Mouse (Mus musculus): ENCODE data around the gene Ctnnd1. TPM values are rescaled to one million over a fixed set of nuclear protein-coding genes. Genes with fewer than 3 reads are reported as not detected.
"Not testable (repeated sequence)": the region's sequence is repeated elsewhere in the genome, so short reads cannot be mapped to it uniquely, and the experiment has no call there.

Gene Ctnnd1
- total RNA-seq (2017), result 24.5 and 32.2 TPM in 2 replicates

DNA sequence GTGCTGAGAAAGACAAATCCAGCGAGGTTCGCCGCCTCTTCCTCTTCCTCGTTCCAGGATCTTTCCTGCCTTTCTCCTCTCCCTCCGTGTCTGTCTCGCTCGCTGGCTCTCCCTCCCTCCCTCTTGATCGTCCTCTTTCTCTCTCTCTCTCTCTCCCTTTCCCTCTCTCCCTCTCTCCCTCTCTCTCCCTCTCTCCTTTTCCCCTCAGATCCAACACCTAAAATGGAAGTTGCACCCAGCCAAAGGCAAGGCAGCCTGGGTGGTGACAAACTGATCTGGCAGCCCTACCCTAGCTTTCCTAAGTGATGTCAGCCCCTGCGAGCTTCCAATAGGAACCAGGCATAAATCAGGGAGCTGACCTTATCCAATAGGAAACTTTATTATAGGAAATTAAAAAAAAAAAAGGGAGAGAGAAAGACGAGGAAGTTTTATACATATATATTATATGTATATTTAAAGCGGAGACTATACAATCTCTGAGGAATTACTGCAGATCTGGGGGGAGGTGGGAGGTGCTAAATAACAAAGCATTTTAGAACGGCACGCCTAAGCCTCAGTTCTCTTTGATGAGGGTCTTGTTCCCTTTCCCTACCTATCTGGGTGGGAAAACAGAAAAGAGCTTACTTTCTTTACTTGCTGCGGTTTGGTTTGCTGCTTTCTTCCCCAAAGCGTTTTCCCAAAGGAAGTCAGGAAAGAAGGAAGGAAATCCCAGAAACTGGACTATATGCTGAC, at the start of gene Ctnnd1:
Gene Ctnnd1, minus strand, starts transcription at position 302 of the 732 bp plus-strand sequence.
- peak; percentile 89 to 94 for ATAC-seq (replicated peaks in 1 of 2; ENCODE audit: insufficient read depth in 1 of 2, low FRiP score in 2 of 2, low TSS enrichment in 1 of 2, low read depth in 1 of 2, poor library complexity in 2 of 2, severe bottlenecking in 2 of 2)

GRCm38 (mm10) chr2:84695007-84695695, 44.6 kb upstream of the Ctnnd1 start:
- ATAC-seq (replicated peaks in 1 of 2; ENCODE audit: insufficient read depth in 1 of 2, low FRiP score in 2 of 2, low TSS enrichment in 1 of 2, low read depth in 1 of 2, poor library complexity in 2 of 2, severe bottlenecking in 2 of 2), result no peak

DNA sequence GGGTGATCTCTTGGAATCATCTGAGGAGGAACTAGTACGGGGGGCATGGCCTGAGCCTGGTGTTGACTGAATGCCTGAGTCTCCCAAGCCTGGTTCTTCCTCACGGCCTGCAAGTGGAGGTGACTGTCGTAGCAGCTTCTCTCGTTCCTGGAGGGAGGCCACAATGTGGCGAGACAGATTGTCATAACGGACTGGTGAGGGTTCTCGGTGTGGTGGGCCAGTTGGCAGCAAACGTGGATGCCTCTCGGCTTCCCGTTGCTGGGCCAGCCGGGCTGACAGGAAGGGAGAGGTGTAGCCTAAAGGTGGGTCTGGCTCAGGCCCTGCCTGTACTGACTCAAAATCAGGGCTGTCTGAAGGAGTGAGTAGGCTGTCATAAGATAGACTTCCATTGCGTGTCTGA, 39.5 kb upstream of the Ctnnd1 start:
- no peak for ATAC-seq (replicated peaks in 1 of 2; ENCODE audit: insufficient read depth in 1 of 2, low FRiP score in 2 of 2, low TSS enrichment in 1 of 2, low read depth in 1 of 2, poor library complexity in 2 of 2, severe bottlenecking in 2 of 2)

DNA sequence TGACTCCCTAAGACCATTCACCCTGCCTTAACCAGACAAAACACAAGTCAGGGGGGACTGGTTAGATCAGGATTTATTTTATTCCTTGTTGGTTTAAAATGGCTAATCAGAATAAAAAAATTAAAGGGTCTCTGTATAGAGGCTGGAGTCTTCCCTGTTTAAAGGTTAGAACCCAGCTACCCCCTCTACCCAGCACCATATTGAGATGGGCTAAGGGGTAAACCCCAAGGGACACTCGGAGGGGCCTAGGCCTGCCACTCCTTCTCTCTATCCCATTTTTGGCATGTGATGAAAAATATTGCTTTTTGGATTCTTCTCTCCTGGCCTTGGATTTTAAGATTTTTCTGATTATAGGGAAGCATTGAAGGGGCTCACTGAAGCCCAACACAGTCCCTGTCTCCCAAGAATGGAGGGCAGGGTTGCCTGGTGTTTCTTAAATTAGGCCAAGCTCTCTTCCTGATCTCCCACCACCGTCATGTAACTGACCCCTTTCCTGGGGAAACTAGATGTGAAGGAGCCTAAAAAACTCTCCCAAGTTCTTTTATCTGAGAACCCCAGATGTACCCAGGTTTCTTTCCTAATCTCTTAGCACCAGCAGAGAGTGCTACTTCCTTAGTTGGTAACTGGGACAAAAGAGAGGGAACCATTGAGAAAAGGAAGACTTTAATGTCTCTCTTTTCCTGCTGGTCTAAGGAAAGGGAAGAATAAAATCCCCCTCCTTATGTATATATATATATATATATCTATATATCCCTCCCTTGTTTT, 37.7 kb upstream of the Ctnnd1 start:
- ATAC-seq (replicated peaks in 1 of 2; ENCODE audit: insufficient read depth in 1 of 2, low FRiP score in 2 of 2, low TSS enrichment in 1 of 2, low read depth in 1 of 2, poor library complexity in 2 of 2, severe bottlenecking in 2 of 2), result no peak

- no peak for ATAC-seq (replicated peaks in 1 of 2; ENCODE audit: insufficient read depth in 1 of 2, low FRiP score in 2 of 2, low TSS enrichment in 1 of 2, low read depth in 1 of 2, poor library complexity in 2 of 2, severe bottlenecking in 2 of 2)
Measured at GRCm38 (mm10) chr2:84682605-84683183, 32.1 kb upstream of the Ctnnd1 start.

DNA sequence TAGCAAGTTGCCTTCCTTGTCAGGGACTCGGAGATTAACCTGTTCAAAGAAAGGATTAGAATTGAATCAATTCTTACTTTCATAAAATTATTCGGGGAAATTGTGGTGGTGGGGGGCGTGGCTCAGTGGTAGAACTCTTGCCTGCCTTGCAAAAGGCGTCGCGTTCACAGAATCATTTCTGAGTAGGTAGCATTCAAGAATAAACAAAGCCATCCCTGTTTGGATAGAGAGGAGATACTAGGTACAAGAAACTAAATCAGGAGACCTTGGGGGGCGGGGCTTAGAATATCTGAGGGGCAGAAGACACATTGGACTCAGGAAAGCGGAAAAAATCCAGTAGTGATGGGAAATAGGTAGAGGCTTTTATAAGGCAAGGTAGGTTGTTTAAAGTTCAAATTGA, 28.5 kb upstream of the Ctnnd1 start, which contains the start of gene Tmx2:
Gene Tmx2, minus strand, starts transcription at position 125 of the 400 bp plus-strand sequence.
- ATAC-seq (replicated peaks in 1 of 2; ENCODE audit: insufficient read depth in 1 of 2, low FRiP score in 2 of 2, low TSS enrichment in 1 of 2, low read depth in 1 of 2, poor library complexity in 2 of 2, severe bottlenecking in 2 of 2), result no peak

DNA sequence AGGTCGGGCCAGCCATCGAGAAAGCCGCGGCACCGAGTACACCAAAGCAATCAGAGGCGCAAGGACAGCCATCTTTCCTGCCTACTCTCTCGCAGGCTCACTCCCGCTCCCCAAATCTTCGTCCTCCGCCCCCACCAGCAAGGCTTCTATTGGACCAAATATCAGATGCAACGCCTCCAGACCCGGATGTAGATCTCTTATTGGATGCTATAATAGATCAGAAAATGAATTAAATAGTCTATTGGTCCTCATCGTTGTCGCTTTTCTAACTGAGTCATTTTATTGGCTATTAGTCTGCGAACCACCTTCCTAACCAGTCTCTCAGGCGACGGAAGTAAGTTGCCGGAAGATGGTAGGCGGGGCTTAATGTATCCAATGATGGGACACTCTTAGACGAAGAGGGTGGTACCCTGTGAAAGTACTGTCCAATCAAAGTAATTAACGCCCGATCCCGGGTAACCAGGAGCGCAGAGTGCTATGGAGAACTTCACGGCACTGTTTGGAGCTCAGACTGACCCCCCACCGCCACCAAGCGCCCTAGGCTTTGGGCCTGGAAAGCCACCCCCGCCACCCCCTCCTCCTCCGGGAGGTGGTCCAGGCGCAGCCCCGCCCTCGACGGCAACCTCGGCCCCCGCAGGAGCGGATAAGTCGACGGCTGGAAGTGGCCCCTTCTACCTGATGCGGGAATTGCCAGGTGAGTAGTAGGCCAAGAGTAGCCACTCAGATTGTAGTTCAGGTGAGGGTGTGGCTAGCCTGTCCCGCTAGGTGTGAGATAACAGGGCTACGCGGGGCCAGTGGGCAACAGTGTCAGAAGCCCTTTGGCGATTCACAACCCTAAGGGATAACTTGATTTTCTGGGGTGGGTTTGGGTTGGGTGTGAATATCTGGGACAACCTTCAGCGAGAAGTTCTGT, 27.7 kb upstream of the Ctnnd1 start, which contains the start of the genes Gm28635 and Med19:
Gene Gm28635, minus strand, starts transcription at position 74 of the 913 bp plus-strand sequence.
Gene Med19, plus strand, starts transcription at position 435 of the 913 bp plus-strand sequence.
- ATAC-seq (replicated peaks in 1 of 2; ENCODE audit: insufficient read depth in 1 of 2, low FRiP score in 2 of 2, low TSS enrichment in 1 of 2, low read depth in 1 of 2, poor library complexity in 2 of 2, severe bottlenecking in 2 of 2), result peak; percentile 98 to 99

GRCm38 (mm10) chr2:84677270-84677967, 26.9 kb upstream of the Ctnnd1 start:
- ATAC-seq (replicated peaks in 1 of 2; ENCODE audit: insufficient read depth in 1 of 2, low FRiP score in 2 of 2, low TSS enrichment in 1 of 2, low read depth in 1 of 2, poor library complexity in 2 of 2, severe bottlenecking in 2 of 2), result peak; percentile 15 to 52; a peak in 3 of 4 replicates

- ATAC-seq (replicated peaks in 1 of 2; ENCODE audit: insufficient read depth in 1 of 2, low FRiP score in 2 of 2, low TSS enrichment in 1 of 2, low read depth in 1 of 2, poor library complexity in 2 of 2, severe bottlenecking in 2 of 2), result not testable (repeated sequence)
Measured at GRCm38 (mm10) chr2:84671535-84671934, 21.0 kb upstream of the Ctnnd1 start.

GRCm38 (mm10) chr2:84670569-84670933, 20.0 kb upstream of the Ctnnd1 start, which contains the start of gene Selenoh:
TSS of gene Selenoh (minus strand) at chr2:84670770.
- peak; percentile 91 to 94 for ATAC-seq (replicated peaks in 1 of 2; ENCODE audit: insufficient read depth in 1 of 2, low FRiP score in 2 of 2, low TSS enrichment in 1 of 2, low read depth in 1 of 2, poor library complexity in 2 of 2, severe bottlenecking in 2 of 2)

- ATAC-seq (replicated peaks in 1 of 2; ENCODE audit: insufficient read depth in 1 of 2, low FRiP score in 2 of 2, low TSS enrichment in 1 of 2, low read depth in 1 of 2, poor library complexity in 2 of 2, severe bottlenecking in 2 of 2), result peak; percentile 39 to 44
Measured at GRCm38 (mm10) chr2:84669828-84670568, 19.4 kb upstream of the Ctnnd1 start.

DNA sequence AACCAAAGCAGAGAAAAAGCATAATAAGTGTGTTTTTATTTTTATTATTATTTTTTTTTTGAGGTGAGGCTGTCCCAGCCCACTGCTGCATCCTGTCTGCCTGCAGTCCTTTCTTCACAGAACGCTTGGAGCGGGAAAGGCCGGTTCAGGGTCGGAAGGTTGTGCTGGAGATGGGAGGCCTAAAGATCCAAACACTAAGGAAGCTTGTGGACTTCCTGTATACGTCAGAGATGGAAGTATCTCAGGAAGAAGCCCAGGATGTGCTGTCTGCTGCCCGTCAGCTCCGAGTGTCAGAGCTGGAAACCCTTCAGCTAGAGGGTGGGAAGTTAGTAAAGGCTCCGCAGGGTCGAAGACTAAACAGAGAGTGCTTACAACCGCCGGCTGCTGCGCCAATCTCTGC, 15.5 kb upstream of the Ctnnd1 start:
- no peak for ATAC-seq (replicated peaks in 1 of 2; ENCODE audit: insufficient read depth in 1 of 2, low FRiP score in 2 of 2, low TSS enrichment in 1 of 2, low read depth in 1 of 2, poor library complexity in 2 of 2, severe bottlenecking in 2 of 2)

- peak in 1 of 2 experiments; percentile 54; a peak in 1 of 4 replicates for ATAC-seq (replicated peaks in 1 of 2; ENCODE audit: insufficient read depth in 1 of 2, low FRiP score in 2 of 2, low TSS enrichment in 1 of 2, low read depth in 1 of 2, poor library complexity in 2 of 2, severe bottlenecking in 2 of 2)
Measured at GRCm38 (mm10) chr2:84662866-84663265, 12.3 kb upstream of the Ctnnd1 start.

DNA sequence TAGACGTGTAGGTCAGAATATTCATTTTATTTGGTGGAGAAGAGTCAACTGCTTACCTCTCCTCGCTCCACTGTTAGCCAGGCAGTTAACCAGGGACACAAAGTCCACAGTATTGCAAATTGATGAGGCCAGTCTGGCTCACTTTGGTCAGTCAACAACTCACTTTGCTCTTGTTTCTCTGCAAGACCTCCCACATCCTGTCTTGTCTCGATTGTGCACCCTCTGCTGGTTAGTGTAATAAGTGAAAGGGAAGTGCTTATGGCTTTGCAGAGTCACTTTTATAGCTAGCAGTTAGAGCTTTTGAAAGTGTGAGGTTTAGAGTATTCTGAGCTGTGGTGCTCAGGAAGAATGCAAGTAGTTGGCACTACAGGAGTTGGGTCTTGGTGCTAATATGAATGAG, 9.7 kb upstream of the Ctnnd1 start:
- peak; percentile 79 to 83 for ATAC-seq (replicated peaks in 1 of 2; ENCODE audit: insufficient read depth in 1 of 2, low FRiP score in 2 of 2, low TSS enrichment in 1 of 2, low read depth in 1 of 2, poor library complexity in 2 of 2, severe bottlenecking in 2 of 2)

DNA sequence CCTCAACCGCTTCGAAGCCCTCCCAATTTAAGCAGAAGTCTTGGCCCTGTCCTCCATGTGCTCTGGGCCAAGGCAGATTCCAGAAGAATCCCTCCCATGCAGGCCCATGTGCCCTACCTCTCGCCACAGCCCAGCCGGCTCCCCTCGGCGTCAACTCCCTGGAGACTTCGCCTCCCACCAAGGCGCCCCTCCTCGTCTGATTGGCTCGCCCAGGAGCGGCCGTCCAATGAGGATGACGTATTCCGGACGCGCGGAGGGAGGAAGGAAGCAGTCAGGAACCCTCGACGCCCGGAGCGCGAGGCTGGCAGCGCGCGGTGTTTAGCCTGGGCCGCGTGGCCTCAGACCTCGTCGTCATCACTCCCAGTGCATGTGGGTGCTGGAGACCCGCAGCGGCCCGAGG, 8.2 kb upstream of the Ctnnd1 start, which contains the start of gene Btbd18:
Gene Btbd18, plus strand, starts transcription at position 274 of the 400 bp plus-strand sequence.
- ATAC-seq (replicated peaks in 1 of 2; ENCODE audit: insufficient read depth in 1 of 2, low FRiP score in 2 of 2, low TSS enrichment in 1 of 2, low read depth in 1 of 2, poor library complexity in 2 of 2, severe bottlenecking in 2 of 2), result no peak

All from hematopoietic stem cell, adult 5-6 weeks (primary cell).